Mouse (Mus musculus) adrenal gland, postnatal 4 days (tissue): ENCODE data around the gene Cd59a. TPM values are rescaled to one million over a fixed set of nuclear protein-coding genes. Genes with fewer than 3 reads are reported as not detected.

Source experiments
- DNase-seq, 2 experiments: peaks; one replicate each; pipeline ENCODE4 v3.0.0; 2021 to 2022; ENCODE audit warnings: low spot score in 2 of 2, mixed read lengths in 2 of 2
- total RNA-seq, 2 experiments: library from RNA; stranded (reverse); gene quantifications; 2 replicates each; pipeline ENCODE4 v1.2.3; 2021

Gene Cd59a
- total RNA-seq, 2 experiments from 2014 or later = 26.6 to 28.4 TPM

GRCm38 (mm10) chr2:104134150-104135056 is 38.8 kb downstream of the Cd59a start:
- DNase-seq = peak in 1 of 2 experiments; percentile 32

GRCm38 (mm10) chr2:104135920-104136319 is 40.3 kb downstream of the Cd59a start:
- DNase-seq = no peak

- no peak for DNase-seq
These were observed 46.5 kb downstream of the Cd59a start for GRCm38 (mm10) chr2:104142140-104142539.

- no peak for DNase-seq
These were observed 48.4 kb downstream of the Cd59a start for GRCm38 (mm10) chr2:104144004-104144403.

DNA sequence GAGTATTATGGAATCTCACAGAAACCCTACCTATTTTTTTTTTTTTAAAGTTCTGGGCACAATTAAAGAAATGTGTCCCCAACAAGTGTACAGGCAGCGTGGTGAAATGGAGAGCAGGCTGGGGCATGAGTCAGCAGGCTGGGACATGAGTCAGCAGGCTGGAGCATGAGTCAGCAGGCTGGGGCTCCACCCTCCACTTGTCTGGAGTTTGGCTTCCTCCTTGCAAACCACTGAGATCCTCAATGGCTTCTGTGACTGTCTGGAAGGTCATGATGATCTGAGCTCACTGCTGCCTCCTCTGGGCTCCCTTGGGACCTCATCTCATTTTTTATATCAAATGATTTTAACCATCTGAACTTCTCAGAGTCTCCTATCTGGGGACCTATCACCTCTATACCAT is 50.4 kb downstream of the Cd59a start:
- peak; percentile 19 to 25 for DNase-seq

DNA sequence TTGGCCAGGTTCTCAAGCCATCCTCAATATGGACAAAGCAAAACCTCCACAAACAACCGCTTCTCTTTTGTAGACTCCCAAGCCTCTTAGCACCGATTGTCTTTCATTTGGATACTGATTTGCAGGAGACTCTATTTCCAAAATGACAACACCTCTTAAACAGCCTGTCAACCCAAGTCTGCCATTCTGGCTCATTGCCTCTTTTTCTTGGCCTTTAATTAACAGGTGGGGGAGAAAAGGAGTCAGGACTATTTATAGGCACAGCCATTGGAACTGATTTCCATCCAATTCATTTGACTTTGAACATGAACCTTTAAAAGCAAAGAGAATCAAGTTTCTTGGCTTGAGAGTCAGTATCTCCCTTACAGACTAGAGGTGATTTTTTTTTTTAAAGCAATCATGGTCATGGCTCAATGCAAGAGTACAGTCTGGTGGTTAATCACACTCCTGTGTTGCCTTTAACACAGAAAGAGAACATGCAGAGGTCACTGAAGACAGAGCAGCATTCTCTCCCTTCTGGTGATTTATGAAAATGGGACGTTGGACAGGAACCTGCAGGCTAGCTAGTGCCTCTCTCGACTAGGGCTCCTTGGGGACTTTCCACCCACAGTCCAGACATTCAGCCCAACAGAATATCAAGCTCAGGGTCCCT is 52.4 kb downstream of the Cd59a start:
- DNase-seq = no peak

DNA sequence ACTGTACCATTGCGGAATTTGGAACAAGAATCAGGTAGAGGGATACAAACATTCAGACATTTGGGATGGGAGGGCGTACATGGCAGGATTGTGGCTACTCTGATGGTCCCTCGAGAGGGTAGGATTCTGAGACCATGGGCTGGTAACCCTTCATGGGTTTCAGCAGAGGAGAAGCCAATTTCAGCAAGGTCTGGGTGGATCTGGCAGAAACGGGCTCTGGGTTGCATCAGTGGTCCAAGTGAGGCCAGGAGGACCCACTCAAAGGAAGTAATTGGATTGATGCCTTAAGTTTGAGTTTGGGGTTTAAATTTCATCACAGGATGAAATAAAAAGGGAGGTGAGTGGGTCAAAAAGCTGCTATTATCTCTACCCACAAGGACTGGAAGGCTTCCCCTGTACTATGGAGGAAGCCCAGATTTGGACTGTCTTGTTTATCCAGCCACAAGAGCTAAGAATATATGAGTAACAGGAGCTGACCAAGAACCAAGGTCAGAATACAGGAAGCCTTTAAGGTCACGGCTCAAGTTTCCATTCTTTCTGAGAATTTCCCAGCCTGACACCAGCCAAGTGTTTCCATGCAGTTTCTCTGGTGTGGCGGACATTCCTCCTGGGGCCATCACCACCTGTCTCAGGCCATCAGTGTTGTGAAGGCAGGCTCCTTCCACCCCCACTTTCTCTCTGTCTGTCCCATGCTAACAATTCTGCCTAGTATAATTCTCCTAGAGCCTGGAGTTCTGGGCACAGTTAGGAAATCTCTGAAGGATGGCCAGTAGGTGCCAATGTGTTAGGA is 55.2 kb downstream of the Cd59a start:
- no peak for DNase-seq

DNA sequence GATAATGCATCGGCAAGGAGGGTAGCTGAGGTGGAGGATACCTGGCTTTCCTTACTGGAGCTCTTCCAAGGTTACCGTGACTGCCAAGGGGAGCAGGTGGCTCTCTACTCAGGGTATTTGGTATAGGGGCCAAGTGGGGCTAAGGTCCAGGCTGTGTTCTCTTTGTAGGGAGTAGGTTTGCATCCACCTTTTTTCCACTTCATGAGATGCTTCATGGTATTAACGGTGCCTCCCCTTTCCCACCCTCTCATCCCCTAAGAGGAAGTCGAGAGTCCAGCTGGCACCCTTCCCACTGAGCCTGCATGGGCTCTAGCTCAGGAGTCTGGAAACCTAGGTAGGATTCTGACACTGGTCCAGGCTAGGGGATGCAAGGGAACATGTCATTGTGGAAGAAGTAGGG is 57.7 kb downstream of the Cd59a start:
- DNase-seq = no peak

DNA sequence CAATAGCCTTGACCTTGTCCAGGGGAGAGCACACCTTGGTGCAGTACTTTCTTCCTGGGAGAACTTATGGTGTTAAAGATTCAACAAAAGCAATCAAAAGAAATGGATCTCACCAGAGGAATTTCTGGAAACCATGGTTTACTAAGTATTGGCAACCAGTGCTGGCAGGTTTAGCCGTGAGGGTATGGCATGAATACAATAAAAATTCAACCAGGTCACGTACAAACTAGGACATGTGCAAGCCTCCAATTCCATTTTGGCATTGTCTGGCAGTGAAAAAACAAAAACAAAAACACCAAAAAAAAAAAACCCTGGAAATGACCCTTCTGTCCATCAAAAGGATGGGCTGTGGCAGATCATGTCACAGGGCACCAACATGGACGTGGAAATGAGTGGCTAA is 58.3 kb downstream of the Cd59a start:
- no peak for DNase-seq

GRCm38 (mm10) chr2:104157831-104158230 is 62.2 kb downstream of the Cd59a start:
- no peak for DNase-seq

DNA sequence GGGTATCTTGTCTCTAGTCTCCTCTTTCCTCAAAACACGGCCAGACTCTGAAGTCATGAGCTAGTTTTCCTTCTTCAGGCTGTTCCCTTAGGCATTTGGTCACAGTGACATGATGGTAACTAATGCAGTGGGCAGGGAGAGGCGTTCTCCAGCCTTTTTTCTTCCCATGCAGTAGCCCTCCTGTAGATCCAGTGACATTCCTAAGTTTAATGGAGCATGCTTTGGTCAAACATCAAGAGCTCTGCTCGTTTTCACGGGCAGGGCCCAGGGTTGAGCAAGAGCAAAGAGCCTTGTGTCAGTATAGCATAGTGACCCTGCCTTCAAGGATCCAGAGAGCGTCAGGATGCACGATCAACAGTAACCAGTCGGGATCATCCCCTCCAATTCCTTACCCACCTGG is 67.8 kb downstream of the Cd59a start:
- DNase-seq = no peak

- no peak for DNase-seq
These were observed 68.4 kb downstream of the Cd59a start for GRCm38 (mm10) chr2:104163978-104164487.

Other genes with a start within 250 kb of the Cd59a start
- 10 to 100 TPM; 40.0 to 41.3 TPM for gene Lmo2, start 137.8 kb upstream of the Cd59a start, total RNA-seq
- gene Fbxo3, start 68.1 kb upstream of the Cd59a start, total RNA-seq = 10 to 100 TPM; 79.7 to 80.7 TPM
- under 1 TPM in 1 of 2 experiments, not detected in 1; 0.96 TPM for gene 4931422A03Rik, start 67.4 kb upstream of the Cd59a start, total RNA-seq
- under 1 TPM; 0.22 to 0.31 TPM for gene Gm10912, start 30.0 kb upstream of the Cd59a start, total RNA-seq
- gene Gm10799, start 27.3 kb upstream of the Cd59a start, total RNA-seq = not detected
- gene Cd59b, start 26.0 kb upstream of the Cd59a start, total RNA-seq = 1 to 10 TPM; 1.9 to 3.1 TPM
- gene A930018P22Rik, start 27.0 kb downstream of the Cd59a start, total RNA-seq = 1 to 10 TPM in 1 of 2 experiments, under 1 TPM in 1; 0.76 to 1.2 TPM